Mouse (Mus musculus) spleen, adult 2 months (tissue): Measurements from ENCODE around the gene Nbea.

Source experiments
- CTCF ChIP-seq: fragments of 200-500 bp; IDR thresholded peaks from 2 replicates; pipeline ENCODE4 v1.5.1; 2011; ENCODE audit warnings: mild to moderate bottlenecking, inconsistent platforms; ENCODE audit not compliant: insufficient read depth, insufficient read length, insufficient replicate concordance; ENCODE audit errors: extremely low read depth
- POLR2A ChIP-seq: fragments of 200-500 bp; IDR thresholded peaks from 2 replicates; pipeline ENCODE4 v1.6.1; 2011; ENCODE audit warnings: low read depth, low read length, inconsistent platforms

- TF ChIP-seq CTCF = no peak
- no peak for TF ChIP-seq POLR2A
These were observed 426.8 kb downstream of the Nbea start for GRCm38 (mm10) chr3:55756602-55757190.
